Mouse (Mus musculus) ES-E14 (cell line): ENCODE measurements around the gene Vsig8. TPM values are rescaled to one million over a fixed set of nuclear protein-coding genes. Genes with fewer than 3 reads are reported as not detected.

Experiments used
- DNase-seq: peaks from one replicate; pipeline ENCODE4 v3.0.0-alpha.2; 2013; ENCODE audit warnings: low read depth, low spot score
- H3K27ac ChIP-seq: 2 replicates; pipeline ENCODE4 v1.5.1; 2012; ENCODE audit warnings: low read depth, mild to moderate bottlenecking, low read length, moderate library complexity, mixed read lengths; ENCODE audit not compliant: poor library complexity, insufficient read depth, severe bottlenecking
- H3K36me3 ChIP-seq: 2 replicates; pipeline ENCODE4 v1.6.1; 2012; ENCODE audit warnings: mild to moderate bottlenecking, low read length, moderate library complexity, mixed read lengths; ENCODE audit not compliant: control insufficient read depth, poor library complexity, insufficient read depth, severe bottlenecking
- H3K4me1 ChIP-seq, 2 experiments: fragments of 150-350 bp in 1 of 2; sonication (generic) in 1 of 2; 2 replicates each; pipeline ENCODE4 v1.6.1; 2012; ENCODE audit warnings: low read length in 2 of 2, mild to moderate bottlenecking in 1 of 2, mixed read lengths in 1 of 2; ENCODE audit not compliant: control insufficient read depth in 2 of 2, insufficient read depth in 2 of 2, poor library complexity in 1 of 2
- H3K4me3 ChIP-seq, 2 experiments: fragments of 150-350 bp in 1 of 2; sonication (generic) in 1 of 2; 2 replicates each; pipeline ENCODE4 v1.5.1; 2012; ENCODE audit warnings: low read length in 2 of 2, low read depth in 1 of 2, mild to moderate bottlenecking in 1 of 2, mixed read lengths in 1 of 2; ENCODE audit not compliant: insufficient read depth in 1 of 2, poor library complexity in 1 of 2, severe bottlenecking in 1 of 2
- H3K9ac ChIP-seq: 2 replicates; pipeline ENCODE4 v1.6.1; 2012; ENCODE audit warnings: low read depth, mild to moderate bottlenecking, low read length, mixed read lengths; ENCODE audit not compliant: poor library complexity, insufficient read depth, severe bottlenecking
- H3K9me3 ChIP-seq: fragments of 150-350 bp; sonication (generic); 2 replicates; pipeline ENCODE4 v1.6.1; 2012; ENCODE audit warnings: low read depth, mild to moderate bottlenecking, low read length; ENCODE audit not compliant: control insufficient read depth, insufficient read depth
- CHD2 ChIP-seq: IDR thresholded peaks from 2 replicates; pipeline ENCODE4 v1.6.1; 2014; ENCODE audit warnings: mild to moderate bottlenecking, low read depth, low read length, inconsistent platforms
- HCFC1 ChIP-seq: IDR thresholded peaks from 2 replicates; pipeline ENCODE4 v1.6.1; 2012; ENCODE audit warnings: low read length, inconsistent platforms, borderline replicate concordance; ENCODE audit not compliant: insufficient read depth
- MAFK ChIP-seq: IDR thresholded peaks from 2 replicates; pipeline ENCODE4 v1.6.1; 2014; ENCODE audit warnings: mild to moderate bottlenecking, low read depth, low read length, inconsistent platforms; ENCODE audit not compliant: insufficient read depth
- ZC3H11A ChIP-seq: IDR thresholded peaks from 2 replicates; pipeline ENCODE4 v1.6.1; 2012; ENCODE audit warnings: low read depth, mild to moderate bottlenecking, inconsistent platforms, low read length, borderline replicate concordance
- ZNF384 ChIP-seq: IDR thresholded peaks from 2 replicates; pipeline ENCODE4 v1.6.1; 2012; ENCODE audit warnings: low read depth, low read length, inconsistent platforms
- in situ Hi-C, 2 experiments: fragments of 600-800 bp; cut with MboI; formaldehyde crosslinking; loops; one replicate each; pipeline ENCODE4 v1.15.1; 2025; ENCODE audit warnings: low sequenced_read_pairs in 2 of 2, inconsistent platforms in 1 of 2; ENCODE audit not compliant: unreplicated experiment in 2 of 2
- total RNA-seq: library from RNA; depleted of rRNA; stranded (reverse); fragments of 300-350 nt; gene quantifications from 2 replicates; pipeline ENCODE4 v1.2.3, GENCODE M21; 2012

The Vsig8 gene
- total RNA-seq, 1 experiment: 0.09 TPM

- no peak for TF ChIP-seq HCFC1
- TF ChIP-seq MAFK: no peak
- Histone ChIP-seq H3K9ac (peak within 1 kb of the TSS; percentile 73), H3K4me1 (peaks cover 1 to 19% of the 10 kb centered on the region in 2 experiments; a peak in 3 of 4 replicates), H3K4me3 (peak within 1 kb of the TSS; percentile 45 to 52), H3K27ac (peak within 1 kb of the TSS; percentile 64), H3K36me3 (no peaks in the 10 kb centered on the region), H3K9me3 (no peaks in the 10 kb centered on the region)
- in situ Hi-C loops: no loop called here
- peak; percentile 99 for DNase-seq
Observed at GRCm38 (mm10) chr1:172520576-172521440, 34.9 kb upstream of the Vsig8 start, which contains the start of gene Cfap45. Gene Cfap45 (plus strand): TSS chr1:172520801.

GRCm38 (mm10) chr1:172522524-172522923 lies 33.2 kb upstream of the Vsig8 start:
- in situ Hi-C loops: no loop called here
- Histone ChIP-seq H3K36me3 (no peaks in the 10 kb centered on the region), H3K9me3 (no peaks in the 10 kb centered on the region), H3K4me3 (no peak overlapping the region), H3K9ac (no peak overlapping the region), H3K4me1 (peaks cover 1 to 22% of the 10 kb centered on the region in 2 experiments; a peak in 2 of 4 replicates), H3K27ac (no peak overlapping the region)
- no peak for TF ChIP-seq MAFK
- TF ChIP-seq ZNF384: no peak
- no peak for TF ChIP-seq CHD2
- no peak for TF ChIP-seq ZC3H11A
- no peak for TF ChIP-seq HCFC1
- DNase-seq: no peak

- in situ Hi-C loops: no loop called here
- TF ChIP-seq ZC3H11A (no peak), MAFK (no peak), HCFC1 (no peak), ZNF384 (no peak), CHD2 (no peak)
- H3K9me3 ChIP-seq: no peaks in the 10 kb centered on the region
- no peak overlapping the region for H3K9ac ChIP-seq
- no peak overlapping the region for H3K27ac ChIP-seq
- H3K4me3 ChIP-seq: no peak overlapping the region
- peaks cover 1 to 22% of the 10 kb centered on the region in 2 experiments; a peak in 2 of 4 replicates for H3K4me1 ChIP-seq
- no peaks in the 10 kb centered on the region for H3K36me3 ChIP-seq
- no peak for DNase-seq
Observed at GRCm38 (mm10) chr1:172523699-172524101, 32.0 kb upstream of the Vsig8 start.

GRCm38 (mm10) chr1:172525027-172525764 lies 30.5 kb upstream of the Vsig8 start:
- H3K4me1 ChIP-seq: peaks cover 0 to 11% of the 10 kb centered on the region in 2 experiments; a peak in 2 of 4 replicates
- in situ Hi-C loops: no loop called here
- TF ChIP-seq ZNF384 (peak; percentile 88), ZC3H11A (no peak), MAFK (no peak)
- H3K27ac ChIP-seq: no peak overlapping the region
- H3K9me3 ChIP-seq: no peaks in the 10 kb centered on the region
- H3K36me3 ChIP-seq: no peaks in the 10 kb centered on the region
- H3K4me3 ChIP-seq: no peak overlapping the region
- H3K9ac ChIP-seq: no peak overlapping the region
- DNase-seq: no peak
